Mouse (Mus musculus): ENCODE results near the gene Hyal1. TPM values are rescaled to one million over a fixed set of nuclear protein-coding genes. Genes with fewer than 3 reads are reported as not detected.
"Not testable (repeated sequence)": the region's sequence is repeated elsewhere in the genome, so short reads cannot be mapped to it uniquely, and the experiment has no call there.

The Hyal1 gene
- polyA plus RNA-seq, 1 experiment from 2014 or later: 3.2 TPM

- peak; percentile 24 for ATAC-seq (ENCODE audit: insufficient read depth)
- Histone ChIP-seq H3K4me1 (replicated peaks) (peaks cover 70% of the 10 kb centered on the region), H3K4me2 (peak within 1 kb of the TSS; percentile 94), H3K36me3 (replicated peaks) (no peaks in the 10 kb centered on the region), H3K27me3 (peaks cover 50% of the 10 kb centered on the region), H3K9me3 (replicated peaks) (no peaks in the 10 kb centered on the region), H3K9ac (peak within 1 kb of the TSS; percentile 64), H3K4me3 (replicated peaks) (peak within 1 kb of the TSS; percentile 57), H3K27ac (replicated peaks) (0 out of 2 replicates have a peak within 1 kb of the TSS, but pooled peaks have one; percentile 43)
- WGBS (ENCODE audit: insufficient replicate concordance): 1% methylated on average over 63 of the region's 63 CpGs
These were observed 25.4 kb upstream of the Hyal1 start, which contains the start of gene Rassf1 for GRCm38 (mm10) chr9:107551117-107551889. TSS of gene Rassf1 (plus strand) at chr9:107551555.

GRCm38 (mm10) chr9:107551890-107552355 is 24.8 kb upstream of the Hyal1 start:
- Histone ChIP-seq H3K27ac (replicated peaks) (0 out of 2 replicates have a peak overlapping the region, but pooled peaks have one; percentile 43), H3K9ac (peak overlapping the region; percentile 64), H3K9me3 (replicated peaks) (no peaks in the 10 kb centered on the region), H3K4me3 (replicated peaks) (peak overlapping the region; percentile 57), H3K4me2 (peak overlapping the region; percentile 94), H3K36me3 (replicated peaks) (no peaks in the 10 kb centered on the region), H3K4me1 (replicated peaks) (peaks cover 70% of the 10 kb centered on the region), H3K27me3 (peaks cover 50% of the 10 kb centered on the region)
- 32% methylated on average over 8 of the region's 8 CpGs for WGBS (ENCODE audit: insufficient replicate concordance)
- ATAC-seq (ENCODE audit: insufficient read depth): no peak

- no peak for ATAC-seq (ENCODE audit: insufficient read depth)
- peaks cover 50% of the 10 kb centered on the region for H3K27me3 ChIP-seq
- no peaks in the 10 kb centered on the region for H3K9me3 ChIP-seq (replicated peaks)
- peak overlapping the region; percentile 94 for H3K9ac ChIP-seq
- peak overlapping the region; percentile 97 for H3K4me2 ChIP-seq
- H3K36me3 ChIP-seq (replicated peaks): peaks cover 8% of the 10 kb centered on the region
- peaks cover 69% of the 10 kb centered on the region for H3K4me1 ChIP-seq (replicated peaks)
- no peak overlapping the region for H3K27ac ChIP-seq (replicated peaks)
- 55% methylated on average over 5 of the region's 5 CpGs for WGBS (ENCODE audit: insufficient replicate concordance)
- H3K4me3 ChIP-seq (replicated peaks): peak overlapping the region; percentile 83
These were observed 23.9 kb upstream of the Hyal1 start for GRCm38 (mm10) chr9:107552690-107553393.

GRCm38 (mm10) chr9:107553541-107554318 is 23.0 kb upstream of the Hyal1 start:
- peaks cover 17% of the 10 kb centered on the region for H3K36me3 ChIP-seq (replicated peaks)
- peaks cover 44% of the 10 kb centered on the region for H3K27me3 ChIP-seq
- H3K4me3 ChIP-seq (replicated peaks): peak overlapping the region; percentile 83
- H3K4me1 ChIP-seq (replicated peaks): peaks cover 66% of the 10 kb centered on the region
- H3K9me3 ChIP-seq (replicated peaks): no peaks in the 10 kb centered on the region
- peak overlapping the region; percentile 97 for H3K4me2 ChIP-seq
- H3K9ac ChIP-seq: peak overlapping the region; percentile 94
- H3K27ac ChIP-seq (replicated peaks): peak overlapping the region; percentile 95
- WGBS (ENCODE audit: insufficient replicate concordance): 4% methylated on average over 37 of the region's 37 CpGs
- peak; percentile 37 for ATAC-seq (ENCODE audit: insufficient read depth)

GRCm38 (mm10) chr9:107554319-107554825 is 22.4 kb upstream of the Hyal1 start:
- no peaks in the 10 kb centered on the region for H3K9me3 ChIP-seq (replicated peaks)
- H3K27ac ChIP-seq (replicated peaks): peak overlapping the region; percentile 95
- ATAC-seq (ENCODE audit: insufficient read depth): peak; percentile 89
- H3K4me2 ChIP-seq: peak overlapping the region; percentile 97
- H3K36me3 ChIP-seq (replicated peaks): peaks cover 24% of the 10 kb centered on the region
- H3K4me1 ChIP-seq (replicated peaks): peaks cover 66% of the 10 kb centered on the region
- H3K9ac ChIP-seq: peak overlapping the region; percentile 94
- peaks cover 38% of the 10 kb centered on the region for H3K27me3 ChIP-seq
- H3K4me3 ChIP-seq (replicated peaks): peak overlapping the region; percentile 83
- under 1% methylated on average over 53 of the region's 53 CpGs for WGBS (ENCODE audit: insufficient replicate concordance)

- Histone ChIP-seq H3K4me2 (peak overlapping the region; percentile 97), H3K27ac (replicated peaks) (peak overlapping the region; percentile 95), H3K9me3 (replicated peaks) (no peaks in the 10 kb centered on the region), H3K9ac (peak overlapping the region; percentile 94), H3K36me3 (replicated peaks) (peaks cover 30% of the 10 kb centered on the region), H3K27me3 (peaks cover 31% of the 10 kb centered on the region), H3K4me1 (replicated peaks) (peaks cover 66% of the 10 kb centered on the region), H3K4me3 (replicated peaks) (peak overlapping the region; percentile 83)
- WGBS (ENCODE audit: insufficient replicate concordance): 0% methylated on average over 23 of the region's 23 CpGs
- ATAC-seq (ENCODE audit: insufficient read depth): peak; percentile 12
These were observed 21.7 kb upstream of the Hyal1 start for GRCm38 (mm10) chr9:107555031-107555457.

GRCm38 (mm10) chr9:107555701-107556100 is 21.0 kb upstream of the Hyal1 start:
- Histone ChIP-seq H3K4me2 (peak overlapping the region; percentile 97), H3K36me3 (replicated peaks) (peaks cover 37% of the 10 kb centered on the region), H3K27me3 (peaks cover 24% of the 10 kb centered on the region), H3K4me1 (replicated peaks) (peaks cover 61% of the 10 kb centered on the region), H3K9me3 (replicated peaks) (no peaks in the 10 kb centered on the region), H3K9ac (peak overlapping the region; percentile 94), H3K4me3 (replicated peaks) (peak overlapping the region; percentile 83), H3K27ac (replicated peaks) (peak overlapping the region; percentile 95)
- ATAC-seq (ENCODE audit: insufficient read depth): no peak
- 35% methylated on average over 2 of the region's 2 CpGs for WGBS (ENCODE audit: insufficient replicate concordance)

GRCm38 (mm10) chr9:107556346-107556745 is 20.4 kb upstream of the Hyal1 start:
- ATAC-seq (ENCODE audit: insufficient read depth): no peak
- peaks cover 43% of the 10 kb centered on the region for H3K36me3 ChIP-seq (replicated peaks)
- peak overlapping the region; percentile 83 for H3K4me3 ChIP-seq (replicated peaks)
- H3K9ac ChIP-seq: peak overlapping the region; percentile 42
- 40% methylated on average over 3 of the region's 3 CpGs for WGBS (ENCODE audit: insufficient replicate concordance)
- H3K4me1 ChIP-seq (replicated peaks): peaks cover 57% of the 10 kb centered on the region
- H3K4me2 ChIP-seq: peak overlapping the region; percentile 97
- H3K27ac ChIP-seq (replicated peaks): peak overlapping the region; percentile 95
- peaks cover 18% of the 10 kb centered on the region for H3K27me3 ChIP-seq
- no peaks in the 10 kb centered on the region for H3K9me3 ChIP-seq (replicated peaks)

- Histone ChIP-seq H3K9ac (peak within 1 kb of the TSS; percentile 89), H3K4me3 (replicated peaks) (peak within 1 kb of the TSS; percentile 83), H3K9me3 (replicated peaks) (no peaks in the 10 kb centered on the region), H3K4me1 (replicated peaks) (peaks cover 64% of the 10 kb centered on the region), H3K4me2 (peak within 1 kb of the TSS; percentile 83), H3K27me3 (no peaks in the 10 kb centered on the region), H3K36me3 (replicated peaks) (peaks cover 62% of the 10 kb centered on the region), H3K27ac (replicated peaks) (peak within 1 kb of the TSS; percentile 90)
- ATAC-seq (ENCODE audit: insufficient read depth): peak; percentile 94
- WGBS (ENCODE audit: insufficient replicate concordance): 0% methylated on average over 46 of the region's 46 CpGs
These were observed 13.6 kb upstream of the Hyal1 start, which contains the start of gene Tusc2 for GRCm38 (mm10) chr9:107563029-107563581. TSS of gene Tusc2 (plus strand) at chr9:107563255.

- Histone ChIP-seq H3K36me3 (replicated peaks) (peaks cover 38% of the 10 kb centered on the region), H3K27ac (replicated peaks) (peak overlapping the region; percentile 96), H3K4me2 (0 out of 2 replicates have a peak overlapping the region, but pooled peaks have one; percentile 89), H3K4me1 (replicated peaks) (peaks cover 81% of the 10 kb centered on the region)
- H3K27me3 ChIP-seq; H3K9ac ChIP-seq; H3K9me3 ChIP-seq (replicated peaks); ATAC-seq (ENCODE audit: insufficient read depth); H3K4me3 ChIP-seq (replicated peaks): not testable (repeated sequence)
- WGBS (ENCODE audit: insufficient replicate concordance): 41% methylated on average over 5 of the region's 5 CpGs
These were observed 11.2 kb upstream of the Hyal1 start for GRCm38 (mm10) chr9:107565556-107565955.
